Mouse (Mus musculus): ENCODE measurements around the gene Abhd17c. TPM values are rescaled to one million over a fixed set of nuclear protein-coding genes. Genes with fewer than 3 reads are reported as not detected.

Gene Abhd17c
- polyA plus RNA-seq, 1 experiment from 2014 or later: 20.7 TPM

DNA sequence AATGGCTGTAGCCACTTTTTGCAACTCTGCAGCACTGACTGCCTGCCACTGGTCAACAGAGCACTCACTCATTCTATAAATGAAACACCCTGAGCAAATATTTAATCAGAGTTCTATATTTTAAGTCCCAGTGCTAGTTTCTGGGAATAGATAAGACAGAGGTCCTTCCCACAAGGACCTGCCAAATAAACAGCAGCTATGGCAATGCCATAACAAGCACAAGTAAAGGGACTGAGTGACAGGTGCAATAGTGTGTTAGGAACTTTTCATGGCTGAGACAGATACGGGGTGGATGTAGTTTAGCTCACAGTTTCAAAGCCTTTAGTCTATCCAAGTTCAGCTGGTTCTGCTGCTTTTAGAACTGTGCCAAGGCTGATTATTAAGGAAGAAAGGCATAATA, 3.9 kb downstream of the Abhd17c start:
- ATAC-seq (no peak), DNase-seq (ENCODE audit: low spot score) (no peak)
- Histone ChIP-seq H3K9me3 (replicated peaks; ENCODE audit: control insufficient read depth, low read length) (no peaks in the 10 kb centered on the region), H3K36me3 (ENCODE audit: control insufficient read depth, insufficient read depth, low read length) (peaks cover 6% of the 10 kb centered on the region; the same call in 1 of the 2 replicates), H3K27ac (ENCODE audit: low read depth, low read length) (no peak overlapping the region), H3K4me2 (ENCODE audit: low read length) (no peak overlapping the region), H3K4me3 (ENCODE audit: low read depth, low read length) (no peak overlapping the region), H3K27me3 (replicated peaks; ENCODE audit: control insufficient read depth, insufficient read depth, low read length) (no peaks in the 10 kb centered on the region), H3K9ac (ENCODE audit: low read length) (no peak overlapping the region), H3K4me1 (ENCODE audit: control insufficient read depth, insufficient read depth, low read length) (peaks cover 52% of the 10 kb centered on the region)
- WGBS: 68% methylated on average over 1 of the region's 1 CpGs

DNA sequence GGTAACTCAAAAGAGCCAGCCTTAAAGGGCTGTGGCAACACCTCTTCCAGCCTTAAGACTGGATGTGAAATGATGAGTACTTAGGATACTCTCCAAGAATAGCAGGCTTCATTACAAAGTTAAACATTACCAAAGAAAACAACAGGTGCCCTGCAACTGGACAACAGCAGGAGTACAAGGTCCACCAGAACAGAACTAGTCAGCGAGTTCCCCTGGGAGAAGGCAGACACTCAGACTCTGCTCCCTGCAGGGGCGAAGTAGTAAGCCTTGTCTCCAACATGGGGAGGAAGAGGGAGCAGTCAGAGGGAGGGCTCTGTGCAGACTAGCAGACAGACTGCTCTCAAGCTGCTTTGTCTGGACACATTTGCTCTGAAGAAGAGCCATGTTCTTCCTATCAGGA, 6.1 kb downstream of the Abhd17c start:
- Histone ChIP-seq H3K4me2 (ENCODE audit: low read length) (no peak overlapping the region), H3K27me3 (replicated peaks; ENCODE audit: control insufficient read depth, insufficient read depth, low read length) (no peaks in the 10 kb centered on the region), H3K9ac (ENCODE audit: low read length) (no peak overlapping the region), H3K36me3 (ENCODE audit: control insufficient read depth, insufficient read depth, low read length) (peaks cover 6% of the 10 kb centered on the region; the same call in 1 of the 2 replicates), H3K4me1 (ENCODE audit: control insufficient read depth, insufficient read depth, low read length) (peaks cover 51% of the 10 kb centered on the region), H3K27ac (ENCODE audit: low read depth, low read length) (no peak overlapping the region), H3K9me3 (replicated peaks; ENCODE audit: control insufficient read depth, low read length) (no peaks in the 10 kb centered on the region), H3K4me3 (ENCODE audit: low read depth, low read length) (no peak overlapping the region)
- 58% methylated on average over 2 of the region's 2 CpGs for WGBS
- DNase-seq (ENCODE audit: low spot score) (no peak), ATAC-seq (no peak)

DNA sequence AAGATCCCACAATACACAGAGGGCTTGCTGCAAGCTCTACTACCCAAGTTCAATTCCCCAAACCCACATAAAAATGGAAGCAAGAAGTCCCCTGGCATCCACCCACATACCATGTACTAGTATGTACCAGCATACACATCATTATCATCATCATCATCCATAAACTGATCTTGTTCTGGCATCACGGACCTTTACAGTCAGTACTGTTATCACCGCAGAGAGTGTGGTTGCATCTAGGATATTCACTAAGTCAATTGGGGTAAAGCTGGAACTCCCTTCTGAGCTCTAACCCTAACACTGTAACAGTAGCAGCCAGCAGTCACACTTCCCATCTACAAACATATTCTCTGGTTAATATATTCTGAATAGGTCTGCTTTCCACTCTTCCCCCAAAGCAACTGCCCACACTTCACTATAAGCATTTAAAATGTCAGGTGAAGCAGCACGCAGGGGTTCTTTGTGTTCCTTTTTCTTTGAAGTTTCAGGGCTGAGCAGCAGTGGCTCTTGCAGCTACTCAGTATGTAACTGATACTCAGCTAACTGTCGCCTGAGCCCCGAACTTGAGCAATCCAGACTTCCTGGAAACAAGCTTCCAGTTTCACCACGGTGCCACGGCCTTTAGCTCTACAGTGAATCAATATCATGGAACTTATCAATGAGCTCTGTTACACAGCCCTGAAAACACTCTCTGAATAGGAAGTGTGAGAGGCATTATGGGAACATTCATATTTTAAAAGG, 8.8 kb downstream of the Abhd17c start:
- H3K27ac ChIP-seq (ENCODE audit: low read depth, low read length): no peak overlapping the region
- no peaks in the 10 kb centered on the region for H3K27me3 ChIP-seq (replicated peaks; ENCODE audit: control insufficient read depth, insufficient read depth, low read length)
- no peak for DNase-seq (ENCODE audit: low spot score)
- no peak overlapping the region for H3K9ac ChIP-seq (ENCODE audit: low read length)
- 69% methylated on average over 7 of the region's 7 CpGs for WGBS
- H3K9me3 ChIP-seq (replicated peaks; ENCODE audit: control insufficient read depth, low read length): no peaks in the 10 kb centered on the region
- no peak overlapping the region for H3K4me3 ChIP-seq (ENCODE audit: low read depth, low read length)
- H3K4me1 ChIP-seq (ENCODE audit: control insufficient read depth, insufficient read depth, low read length): peaks cover 36% of the 10 kb centered on the region
- H3K36me3 ChIP-seq (ENCODE audit: control insufficient read depth, insufficient read depth, low read length): peaks cover 2% of the 10 kb centered on the region; the same call in 1 of the 2 replicates
- H3K4me2 ChIP-seq (ENCODE audit: low read length): no peak overlapping the region
- no peak for ATAC-seq

DNA sequence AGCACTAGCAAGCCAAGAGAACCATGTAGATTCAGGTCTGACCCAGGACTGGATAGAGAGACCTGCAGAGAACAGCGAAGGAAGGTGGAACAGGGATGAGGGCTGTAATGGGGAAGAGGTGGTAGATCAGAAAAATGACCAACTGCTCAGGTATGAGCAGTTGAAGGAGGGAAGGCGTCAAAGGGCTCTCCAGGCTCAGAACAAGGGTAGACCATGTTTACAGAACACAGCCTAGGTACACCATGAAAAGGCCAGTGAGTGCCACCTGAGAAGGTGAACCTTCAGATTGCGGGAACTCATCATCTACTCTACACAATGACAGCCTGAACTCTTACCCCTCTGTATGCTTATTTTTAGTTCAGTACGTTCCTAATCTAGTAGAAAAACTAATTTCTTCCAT, 9.5 kb downstream of the Abhd17c start:
- Histone ChIP-seq H3K27me3 (replicated peaks; ENCODE audit: control insufficient read depth, insufficient read depth, low read length) (no peaks in the 10 kb centered on the region), H3K4me3 (ENCODE audit: low read depth, low read length) (no peak overlapping the region), H3K9ac (ENCODE audit: low read length) (no peak overlapping the region), H3K27ac (ENCODE audit: low read depth, low read length) (no peak overlapping the region), H3K9me3 (replicated peaks; ENCODE audit: control insufficient read depth, low read length) (no peaks in the 10 kb centered on the region), H3K4me2 (ENCODE audit: low read length) (no peak overlapping the region), H3K36me3 (ENCODE audit: control insufficient read depth, insufficient read depth, low read length) (no peaks in the 10 kb centered on the region), H3K4me1 (ENCODE audit: control insufficient read depth, insufficient read depth, low read length) (peaks cover 38% of the 10 kb centered on the region)
- WGBS: 92% methylated on average over 4 of the region's 4 CpGs
- DNase-seq (ENCODE audit: low spot score) (no peak), ATAC-seq (no peak)

DNA sequence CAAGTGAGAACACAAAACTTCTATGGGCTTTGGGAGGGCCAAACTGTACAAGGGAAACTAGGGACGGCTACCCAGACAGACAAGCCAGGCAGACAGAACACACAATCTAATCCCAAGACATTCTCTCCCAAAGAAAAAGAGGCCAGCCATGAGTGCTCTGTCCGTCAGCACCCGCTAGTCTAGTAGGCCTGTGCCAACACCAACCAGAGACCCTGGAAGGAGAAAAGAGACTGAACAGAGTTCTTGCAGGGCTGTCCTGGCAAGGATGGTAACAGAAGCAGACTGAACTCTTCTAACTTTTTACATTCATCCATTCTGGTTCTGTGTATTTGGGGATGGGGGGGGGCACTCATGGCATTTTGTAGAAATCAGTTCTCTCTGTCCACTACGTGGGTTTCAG, 12.1 kb downstream of the Abhd17c start:
- Histone ChIP-seq H3K4me3 (ENCODE audit: low read depth, low read length) (no peak overlapping the region), H3K27me3 (replicated peaks; ENCODE audit: control insufficient read depth, insufficient read depth, low read length) (no peaks in the 10 kb centered on the region), H3K4me1 (ENCODE audit: control insufficient read depth, insufficient read depth, low read length) (peaks cover 21% of the 10 kb centered on the region), H3K27ac (ENCODE audit: low read depth, low read length) (no peak overlapping the region), H3K9me3 (replicated peaks; ENCODE audit: control insufficient read depth, low read length) (no peaks in the 10 kb centered on the region), H3K9ac (ENCODE audit: low read length) (no peak overlapping the region), H3K4me2 (ENCODE audit: low read length) (no peak overlapping the region), H3K36me3 (ENCODE audit: control insufficient read depth, insufficient read depth, low read length) (no peaks in the 10 kb centered on the region)
- WGBS: 29% methylated on average over 4 of the region's 4 CpGs
- no peak for DNase-seq (ENCODE audit: low spot score)
- no peak for ATAC-seq

DNA sequence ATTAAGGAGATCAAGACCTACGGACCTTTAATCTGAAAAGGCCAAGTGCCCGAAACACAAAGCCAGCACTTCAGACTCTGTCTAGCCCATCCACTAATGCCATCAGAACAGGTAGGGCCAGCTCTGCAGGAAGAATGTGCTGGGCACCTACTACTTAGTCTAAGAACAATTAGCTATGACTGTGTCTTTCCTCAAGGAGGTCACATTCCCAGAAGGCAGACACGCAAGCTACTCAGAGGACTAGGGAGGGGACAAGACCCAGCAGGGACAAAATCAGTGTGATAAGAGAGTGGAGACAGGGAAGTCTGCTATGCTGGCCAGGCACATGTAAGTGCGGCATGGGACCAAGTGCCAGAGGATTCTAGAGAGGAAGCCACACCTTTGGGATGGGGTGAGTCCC, 13.0 kb downstream of the Abhd17c start:
- 66% methylated on average over 4 of the region's 4 CpGs for WGBS
- no peak for DNase-seq (ENCODE audit: low spot score)

DNA sequence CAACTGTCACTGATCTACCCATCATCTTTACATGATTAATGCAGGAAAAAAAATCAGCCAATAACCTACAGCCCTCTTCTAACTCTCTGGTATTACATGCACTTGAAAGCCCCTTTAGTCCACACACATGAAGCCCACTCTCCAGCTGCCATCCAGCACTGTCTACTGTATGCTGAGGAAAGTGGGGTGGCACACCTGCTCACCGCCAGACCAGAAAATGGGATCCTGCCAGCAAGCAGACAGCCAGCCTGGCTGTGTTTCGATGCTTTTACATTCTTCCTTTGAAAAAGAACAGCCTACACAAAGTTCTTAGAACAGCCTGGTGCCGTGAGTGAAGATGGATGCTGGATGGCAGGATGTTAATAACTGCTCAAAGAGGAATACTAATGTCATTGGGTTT, 13.9 kb downstream of the Abhd17c start:
- WGBS: 51% methylated on average over 3 of the region's 3 CpGs
- Histone ChIP-seq H3K4me1 (ENCODE audit: control insufficient read depth, insufficient read depth, low read length) (peaks cover 14% of the 10 kb centered on the region; the same call in 1 of the 2 replicates), H3K4me2 (ENCODE audit: low read length) (no peak overlapping the region), H3K9ac (ENCODE audit: low read length) (no peak overlapping the region), H3K4me3 (ENCODE audit: low read depth, low read length) (no peak overlapping the region), H3K27me3 (replicated peaks; ENCODE audit: control insufficient read depth, insufficient read depth, low read length) (no peaks in the 10 kb centered on the region), H3K27ac (ENCODE audit: low read depth, low read length) (no peak overlapping the region), H3K36me3 (ENCODE audit: control insufficient read depth, insufficient read depth, low read length) (no peaks in the 10 kb centered on the region), H3K9me3 (replicated peaks; ENCODE audit: control insufficient read depth, low read length) (no peaks in the 10 kb centered on the region)
- no peak for DNase-seq (ENCODE audit: low spot score)
- no peak for ATAC-seq

More for the DNA sequence above, 13.0 kb downstream of the Abhd17c start:
- Histone ChIP-seq H3K4me3 (ENCODE audit: low read depth, low read length) (no peak overlapping the region), H3K27ac (ENCODE audit: low read depth, low read length) (no peak overlapping the region), H3K27me3 (replicated peaks; ENCODE audit: control insufficient read depth, insufficient read depth, low read length) (no peaks in the 10 kb centered on the region), H3K9ac (ENCODE audit: low read length) (no peak overlapping the region), H3K9me3 (replicated peaks; ENCODE audit: control insufficient read depth, low read length) (no peaks in the 10 kb centered on the region), H3K4me1 (ENCODE audit: control insufficient read depth, insufficient read depth, low read length) (peaks cover 21% of the 10 kb centered on the region), H3K36me3 (ENCODE audit: control insufficient read depth, insufficient read depth, low read length) (no peaks in the 10 kb centered on the region), H3K4me2 (ENCODE audit: low read length) (no peak overlapping the region)
- no peak for ATAC-seq

DNA sequence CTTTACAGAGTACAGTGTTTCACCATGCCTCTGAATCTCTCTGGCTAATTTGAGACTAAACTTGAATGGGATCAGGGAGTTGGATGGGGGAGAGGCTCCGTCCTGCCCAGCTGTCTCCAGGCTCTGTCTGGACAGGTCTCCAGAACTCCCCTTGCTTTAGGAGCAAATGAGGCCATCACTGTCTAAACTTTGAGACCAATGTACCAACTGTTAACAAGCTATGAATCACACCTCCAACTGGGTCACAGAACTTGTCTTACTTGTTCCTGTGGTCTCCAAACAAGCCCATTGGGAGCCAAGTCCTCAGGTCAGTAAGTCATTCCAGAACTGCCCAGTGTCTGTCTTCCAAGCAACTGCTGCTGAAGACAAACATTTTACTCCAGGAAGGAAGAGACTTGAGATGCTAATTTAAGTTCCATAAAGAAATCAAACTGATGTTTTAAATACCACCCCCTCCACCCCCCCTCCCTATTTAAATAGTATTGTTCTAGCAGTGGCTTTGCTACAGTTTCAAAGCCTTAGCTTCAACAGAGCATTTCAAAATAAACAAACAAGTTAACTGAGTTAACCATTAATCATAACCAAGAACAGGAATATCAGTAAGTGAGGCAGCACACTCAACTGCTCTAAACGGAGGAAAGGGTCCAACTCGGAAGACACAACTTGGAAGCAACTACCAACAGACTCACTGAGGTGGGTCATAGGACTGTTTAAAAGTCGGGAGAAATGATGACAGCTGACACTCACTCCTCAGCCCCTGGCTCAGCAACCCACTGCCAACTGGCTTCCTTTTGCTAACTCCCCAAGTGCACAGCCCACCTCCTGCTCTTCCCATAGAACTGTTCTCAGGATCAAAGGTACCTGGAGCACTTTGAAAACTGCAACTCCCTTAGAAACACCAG, 15.6 kb downstream of the Abhd17c start:
- whole genome bisulfite sequencing: 80% methylated on average over 4 of the region's 4 CpGs
- H3K27me3 ChIP-seq (replicated peaks; ENCODE audit: control insufficient read depth, insufficient read depth, low read length): no peaks in the 10 kb centered on the region
- H3K27ac ChIP-seq (ENCODE audit: low read depth, low read length): no peak overlapping the region
- no peak overlapping the region for H3K9ac ChIP-seq (ENCODE audit: low read length)
- H3K9me3 ChIP-seq (replicated peaks; ENCODE audit: control insufficient read depth, low read length): no peaks in the 10 kb centered on the region
- H3K4me3 ChIP-seq (ENCODE audit: low read depth, low read length): no peak overlapping the region
- H3K4me2 ChIP-seq (ENCODE audit: low read length): no peak overlapping the region
- H3K36me3 ChIP-seq (ENCODE audit: control insufficient read depth, insufficient read depth, low read length): no peaks in the 10 kb centered on the region
- DNase-seq (ENCODE audit: low spot score) (no peak), ATAC-seq (no peak)
- peaks cover 14% of the 10 kb centered on the region; the same call in 1 of the 2 replicates for H3K4me1 ChIP-seq (ENCODE audit: control insufficient read depth, insufficient read depth, low read length)

DNA sequence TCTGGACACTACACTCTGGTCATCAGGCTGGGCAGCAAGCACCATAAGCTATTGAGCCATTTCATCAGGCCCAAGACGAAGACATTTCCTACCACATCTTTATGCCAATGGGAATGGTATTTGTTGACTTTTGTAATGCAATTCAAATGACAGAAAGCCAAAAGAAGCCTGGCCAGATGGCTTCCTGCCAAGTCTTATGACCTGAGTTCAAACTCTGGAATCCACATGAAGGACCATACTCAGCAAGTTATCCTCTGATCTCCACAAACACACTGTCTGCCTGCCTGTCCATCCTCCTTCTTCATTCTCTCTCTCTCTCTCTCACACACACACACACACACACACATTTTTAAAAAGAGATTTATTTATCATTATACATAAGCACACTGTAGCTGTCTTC, 19.0 kb downstream of the Abhd17c start:
- H3K4me3 ChIP-seq (ENCODE audit: low read depth, low read length): no peak overlapping the region
- H3K4me1 ChIP-seq (ENCODE audit: control insufficient read depth, insufficient read depth, low read length): peaks cover 11% of the 10 kb centered on the region; the same call in 1 of the 2 replicates
- H3K27me3 ChIP-seq (replicated peaks; ENCODE audit: control insufficient read depth, insufficient read depth, low read length): no peaks in the 10 kb centered on the region
- no peak overlapping the region for H3K9ac ChIP-seq (ENCODE audit: low read length)
- H3K36me3 ChIP-seq (ENCODE audit: control insufficient read depth, insufficient read depth, low read length): no peaks in the 10 kb centered on the region
- no peak overlapping the region for H3K4me2 ChIP-seq (ENCODE audit: low read length)
- 76% methylated on average over 1 of the region's 1 CpGs for WGBS
- H3K9me3 ChIP-seq (replicated peaks; ENCODE audit: control insufficient read depth, low read length): no peaks in the 10 kb centered on the region
- DNase-seq (ENCODE audit: low spot score) (no peak), ATAC-seq (no peak)
- H3K27ac ChIP-seq (ENCODE audit: low read depth, low read length): no peak overlapping the region

Data from forebrain, embryonic 14.5 days (tissue).